Mouse (Mus musculus) central nervous system, embryonic 18 days (tissue): ENCODE measurements around the gene Elp1. TPM values are rescaled to one million over a fixed set of nuclear protein-coding genes. Genes with fewer than 3 reads are reported as not detected.

Experiments used
- polyA plus RNA-seq: library from polyadenylated mRNA; depleted of rRNA; stranded (reverse); fragments of >200 nt; gene quantifications from 2 replicates; pipeline ENCODE4 v1.2.3, GENCODE M21; 2012; rRNA removed

Gene Elp1
- 81.4 and 87.0 TPM in 2 replicates for polyA plus RNA-seq

DNA sequence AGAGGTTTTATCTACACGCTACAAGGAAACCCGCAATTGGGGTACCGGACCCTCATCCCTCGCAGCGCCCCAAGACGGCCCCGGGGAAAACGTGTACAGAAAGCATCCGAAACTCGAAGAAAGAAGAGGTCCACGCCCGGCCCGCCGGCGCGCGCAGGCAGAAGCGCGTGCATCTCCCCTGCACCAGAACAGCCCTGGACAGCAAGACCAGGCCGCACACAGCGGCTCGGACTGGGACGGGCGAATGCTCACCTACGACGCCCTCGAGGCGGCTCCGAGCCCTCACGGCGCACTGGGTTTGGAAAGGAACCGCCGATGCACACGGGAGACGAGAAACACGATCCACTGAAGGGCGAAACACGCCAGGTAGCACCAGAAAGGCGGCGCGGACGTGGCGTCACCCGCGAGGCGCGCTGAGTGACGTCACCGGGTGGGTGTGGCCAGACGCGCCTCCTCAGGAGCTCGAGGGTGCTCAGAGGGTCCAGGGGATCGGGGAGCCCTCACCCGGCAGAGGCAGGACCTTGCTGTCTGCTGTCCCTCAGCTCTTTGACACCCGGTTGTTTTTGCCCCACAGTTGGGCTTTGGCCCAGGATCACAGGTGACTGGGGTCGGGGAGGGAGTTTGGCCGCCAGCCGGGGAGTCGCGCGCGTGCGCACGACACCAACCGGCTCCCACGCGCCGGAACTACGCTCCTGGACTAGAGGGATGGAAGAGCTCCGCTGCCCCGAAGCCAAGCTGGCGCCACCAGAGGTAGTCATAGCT lies at the start of gene Elp1, which contains the start of gene Fam206a:
Elp1 (minus strand) TSS at position 425 of the 762 bp plus-strand sequence.
Fam206a (plus strand) TSS at position 439 of the 762 bp plus-strand sequence.

GRCm38 (mm10) chr4:56743363-56744195 lies 58.6 kb downstream of the Elp1 start, which contains the start of gene Actl7a:
Gene Actl7a, plus strand, starts transcription at chr4:56743413.

DNA sequence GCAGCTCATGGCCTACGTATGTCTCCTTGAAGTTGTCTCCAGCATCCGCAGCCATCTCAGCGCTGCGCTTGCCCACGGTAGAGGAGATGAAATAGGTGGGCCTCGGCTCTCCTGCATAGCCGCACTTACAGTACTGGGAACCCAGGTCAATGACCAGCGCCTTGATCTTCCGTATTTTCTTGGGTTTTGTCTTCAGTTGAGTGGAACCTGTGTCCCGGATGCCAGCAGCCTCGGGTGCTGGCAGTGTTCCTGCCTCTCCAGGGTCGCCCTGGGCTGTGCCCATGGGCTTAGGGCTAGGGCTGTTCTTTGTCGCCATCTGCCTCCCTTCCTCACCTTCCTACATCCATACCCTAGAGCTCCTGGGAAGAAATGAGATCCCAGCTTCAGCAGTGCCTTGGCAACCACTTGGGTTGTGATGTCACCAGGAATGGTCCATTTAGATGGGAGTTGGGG lies 61.1 kb downstream of the Elp1 start, which contains the start of gene Actl7b:
Actl7b (minus strand) TSS at position 403 of the 453 bp plus-strand sequence.

DNA sequence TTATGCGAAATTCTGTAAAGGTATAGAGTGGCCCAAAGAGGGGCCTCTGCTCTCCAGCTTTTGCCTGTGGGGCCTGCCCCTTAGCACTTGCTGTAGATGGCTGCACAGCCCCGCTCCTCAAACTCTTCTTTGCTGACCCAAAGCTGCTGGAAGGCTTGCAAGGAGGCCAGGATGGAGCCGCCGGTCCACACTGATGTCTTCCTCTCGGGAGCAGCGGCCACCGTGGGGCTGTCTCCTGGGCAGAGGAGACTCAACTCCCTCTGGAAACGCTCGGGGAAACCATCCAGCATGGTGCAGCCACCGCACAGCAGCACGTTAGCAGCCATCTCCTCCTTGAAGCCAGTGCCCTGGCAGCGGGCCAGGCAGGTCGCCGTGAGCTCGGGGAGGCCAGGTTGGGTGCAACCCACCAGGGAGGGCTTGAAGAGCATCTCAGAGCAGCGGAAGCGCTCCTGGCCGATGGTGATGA lies 62.1 kb downstream of the Elp1 start, which contains the start of gene Gm26657:
Gm26657 (plus strand) TSS at position 51 of the 466 bp plus-strand sequence.

Other genes starting within 250 kb of the Elp1 start
- not detected in 2 replicates for gene Gm26657, start 62.3 kb downstream of the Elp1 start, polyA plus RNA-seq
- 0.05 and 0.07 TPM in 2 replicates for gene Actl7b, start 60.9 kb downstream of the Elp1 start, polyA plus RNA-seq
- gene Actl7a, start 58.9 kb downstream of the Elp1 start, polyA plus RNA-seq, result not detected in 2 replicates
- 8.7 and 8.9 TPM in 2 replicates for gene Fam206a, start within 50 bp of the Elp1 start, polyA plus RNA-seq
- gene Ctnnal1, start 62.9 kb upstream of the Elp1 start, polyA plus RNA-seq, result 18.5 and 23.7 TPM in 2 replicates
- gene Tmem245, start 145.1 kb upstream of the Elp1 start, polyA plus RNA-seq, result 10.7 and 11.0 TPM in 2 replicates
- gene Frrs1l, start 188.1 kb upstream of the Elp1 start, polyA plus RNA-seq, result 19.6 and 20.7 TPM in 2 replicates